Mouse (Mus musculus): ENCODE measurements at regions not wholly inside any gene's neighbourhood (a gene's known extent, or its start where the extent isn't known, plus 50 kb on each side); places are given as distances from the start of the nearest gene placed in this dataset.

DNA sequence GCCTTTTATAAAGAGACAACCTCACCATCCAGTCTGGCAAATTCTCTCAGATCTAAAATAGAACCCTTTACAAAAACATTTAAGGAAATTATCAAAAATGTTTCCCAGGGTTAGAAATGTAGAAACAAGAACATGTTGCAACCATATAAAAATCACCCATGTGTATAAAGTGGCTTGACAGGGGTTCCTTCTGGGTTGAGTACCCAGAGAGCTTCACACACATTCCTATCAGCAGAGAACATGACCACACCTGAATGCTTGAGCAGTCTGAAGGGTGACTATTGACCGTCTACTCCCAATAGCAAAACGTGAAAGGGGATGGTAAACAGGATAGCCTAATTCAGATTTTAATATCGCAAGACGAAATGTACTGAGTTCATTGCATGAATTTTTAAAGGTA, 57.8 kb upstream of the Zfand5 start:
- Histone ChIP-seq H3K36me3 (ENCODE audit: control insufficient read depth, insufficient read depth, low read length) (no peaks in the 10 kb centered on the region), H3K4me2 (replicated peaks; ENCODE audit: low read depth, low read length) (no peak overlapping the region), H3K4me1 (ENCODE audit: control insufficient read depth, insufficient read depth, low read length) (no peaks in the 10 kb centered on the region), H3K27me3 (ENCODE audit: control insufficient read depth, insufficient read depth, low read length) (no peaks in the 10 kb centered on the region), H3K4me3 (ENCODE audit: low read length) (no peak overlapping the region), H3K9me3 (ENCODE audit: control insufficient read depth, low read length) (no peaks in the 10 kb centered on the region), H3K27ac (ENCODE audit: low read depth, low read length) (no peak overlapping the region), H3K9ac (ENCODE audit: low read depth, low read length) (no peak overlapping the region)
- no peak for ATAC-seq (ENCODE audit: low FRiP score, low TSS enrichment)
- 83% methylated on average over 4 of the region's 4 CpGs for WGBS

GRCm38 (mm10) chr19:21193461-21193860, 78.6 kb upstream of the Zfand5 start:
- Histone ChIP-seq H3K27me3 (ENCODE audit: control insufficient read depth, insufficient read depth, low read length) (no peaks in the 10 kb centered on the region), H3K4me2 (replicated peaks; ENCODE audit: low read depth, low read length) (no peak overlapping the region), H3K9ac (ENCODE audit: low read depth, low read length) (no peak overlapping the region), H3K27ac (ENCODE audit: low read depth, low read length) (no peak overlapping the region), H3K36me3 (ENCODE audit: control insufficient read depth, insufficient read depth, low read length) (no peaks in the 10 kb centered on the region), H3K4me1 (ENCODE audit: control insufficient read depth, insufficient read depth, low read length) (no peaks in the 10 kb centered on the region), H3K4me3 (ENCODE audit: low read length) (no peak overlapping the region), H3K9me3 (ENCODE audit: control insufficient read depth, low read length) (no peaks in the 10 kb centered on the region)
- ATAC-seq (ENCODE audit: low FRiP score, low TSS enrichment): no peak
- 55% methylated on average over 10 of the region's 10 CpGs for WGBS

DNA sequence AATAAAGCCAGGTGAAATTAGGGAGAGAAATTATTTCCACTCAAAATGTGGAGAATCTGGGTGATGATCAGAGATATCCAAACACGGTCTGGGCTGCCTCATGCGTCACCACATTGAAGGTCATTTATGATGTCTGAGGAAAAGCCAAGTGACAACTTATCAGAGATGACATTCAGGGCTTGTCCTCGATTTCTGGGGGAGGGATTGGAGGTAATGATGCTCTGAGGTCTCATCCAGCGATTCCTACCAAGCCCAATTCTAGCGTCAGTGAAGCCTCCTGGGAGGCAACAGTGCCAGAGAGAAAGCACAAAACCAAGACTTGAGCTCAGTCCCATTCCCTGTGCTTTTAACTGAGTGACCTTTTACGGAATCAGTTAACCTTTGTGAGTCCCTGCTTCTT, 79.5 kb upstream of the Zfand5 start:
- H3K4me1 ChIP-seq (ENCODE audit: control insufficient read depth, insufficient read depth, low read length): no peaks in the 10 kb centered on the region
- no peaks in the 10 kb centered on the region for H3K27me3 ChIP-seq (ENCODE audit: control insufficient read depth, insufficient read depth, low read length)
- ATAC-seq (ENCODE audit: low FRiP score, low TSS enrichment): no peak
- H3K36me3 ChIP-seq (ENCODE audit: control insufficient read depth, insufficient read depth, low read length): no peaks in the 10 kb centered on the region
- H3K4me3 ChIP-seq (ENCODE audit: low read length): no peak overlapping the region
- H3K27ac ChIP-seq (ENCODE audit: low read depth, low read length): no peak overlapping the region
- no peak overlapping the region for H3K4me2 ChIP-seq (replicated peaks; ENCODE audit: low read depth, low read length)
- no peaks in the 10 kb centered on the region for H3K9me3 ChIP-seq (ENCODE audit: control insufficient read depth, low read length)
- WGBS: 85% methylated on average over 6 of the region's 6 CpGs
- H3K9ac ChIP-seq (ENCODE audit: low read depth, low read length): no peak overlapping the region

- no peaks in the 10 kb centered on the region for H3K9me3 ChIP-seq (ENCODE audit: control insufficient read depth, low read length)
- H3K4me1 ChIP-seq (ENCODE audit: control insufficient read depth, insufficient read depth, low read length): no peaks in the 10 kb centered on the region
- no peak overlapping the region for H3K4me3 ChIP-seq (ENCODE audit: low read length)
- ATAC-seq (ENCODE audit: low FRiP score, low TSS enrichment): no peak
- 70% methylated on average over 4 of the region's 4 CpGs for WGBS
- no peaks in the 10 kb centered on the region for H3K36me3 ChIP-seq (ENCODE audit: control insufficient read depth, insufficient read depth, low read length)
- no peak overlapping the region for H3K27ac ChIP-seq (ENCODE audit: low read depth, low read length)
- no peaks in the 10 kb centered on the region for H3K27me3 ChIP-seq (ENCODE audit: control insufficient read depth, insufficient read depth, low read length)
- no peak overlapping the region for H3K9ac ChIP-seq (ENCODE audit: low read depth, low read length)
- no peak overlapping the region for H3K4me2 ChIP-seq (replicated peaks; ENCODE audit: low read depth, low read length)
These were observed 82.9 kb upstream of the Zfand5 start for GRCm38 (mm10) chr19:21189216-21189615.

GRCm38 (mm10) chr19:21186656-21187055, 85.4 kb upstream of the Zfand5 start:
- no peak overlapping the region for H3K27ac ChIP-seq (ENCODE audit: low read depth, low read length)
- no peak overlapping the region for H3K9ac ChIP-seq (ENCODE audit: low read depth, low read length)
- H3K4me3 ChIP-seq (ENCODE audit: low read length): no peak overlapping the region
- WGBS: 80% methylated on average over 1 of the region's 1 CpGs
- no peaks in the 10 kb centered on the region for H3K9me3 ChIP-seq (ENCODE audit: control insufficient read depth, low read length)
- H3K36me3 ChIP-seq (ENCODE audit: control insufficient read depth, insufficient read depth, low read length): no peaks in the 10 kb centered on the region
- no peaks in the 10 kb centered on the region for H3K27me3 ChIP-seq (ENCODE audit: control insufficient read depth, insufficient read depth, low read length)
- H3K4me1 ChIP-seq (ENCODE audit: control insufficient read depth, insufficient read depth, low read length): no peaks in the 10 kb centered on the region
- no peak for ATAC-seq (ENCODE audit: low FRiP score, low TSS enrichment)
- no peak overlapping the region for H3K4me2 ChIP-seq (replicated peaks; ENCODE audit: low read depth, low read length)

DNA sequence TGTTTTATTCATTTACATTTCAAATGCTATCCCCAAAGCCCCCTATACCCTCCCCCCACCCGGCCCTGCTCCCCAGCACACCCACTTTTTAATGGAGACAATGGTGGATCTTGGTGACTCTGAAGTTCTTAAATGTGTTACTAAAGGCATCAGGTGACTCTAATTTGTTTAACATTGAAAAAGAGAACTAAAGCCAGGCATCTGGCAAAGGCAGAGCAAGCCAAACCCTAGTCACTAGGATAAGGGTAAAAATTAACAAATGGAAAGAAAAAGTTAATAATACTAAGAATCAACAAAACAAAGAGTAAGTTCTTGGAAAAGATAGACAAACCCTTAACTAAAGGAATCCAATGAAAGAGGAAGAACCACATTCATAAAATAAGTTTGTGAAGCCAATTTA, 86.1 kb upstream of the Zfand5 start:
- ATAC-seq (ENCODE audit: low FRiP score, low TSS enrichment): no peak
- Histone ChIP-seq H3K36me3 (ENCODE audit: control insufficient read depth, insufficient read depth, low read length) (no peaks in the 10 kb centered on the region), H3K4me1 (ENCODE audit: control insufficient read depth, insufficient read depth, low read length) (no peaks in the 10 kb centered on the region), H3K4me3 (ENCODE audit: low read length) (no peak overlapping the region), H3K9ac (ENCODE audit: low read depth, low read length) (no peak overlapping the region), H3K4me2 (replicated peaks; ENCODE audit: low read depth, low read length) (no peak overlapping the region), H3K27ac (ENCODE audit: low read depth, low read length) (no peak overlapping the region), H3K27me3 (ENCODE audit: control insufficient read depth, insufficient read depth, low read length) (no peaks in the 10 kb centered on the region), H3K9me3 (ENCODE audit: control insufficient read depth, low read length) (0 out of 2 replicates have a peak, but pooled peaks cover 2% of the 10 kb centered on the region)
- 65% methylated on average over 1 of the region's 1 CpGs for whole genome bisulfite sequencing

- whole genome bisulfite sequencing: 90% methylated on average over 4 of the region's 4 CpGs
- Histone ChIP-seq H3K36me3 (ENCODE audit: control insufficient read depth, insufficient read depth, low read length) (no peaks in the 10 kb centered on the region), H3K4me2 (replicated peaks; ENCODE audit: low read depth, low read length) (no peak overlapping the region), H3K9ac (ENCODE audit: low read depth, low read length) (no peak overlapping the region), H3K27ac (ENCODE audit: low read depth, low read length) (no peak overlapping the region), H3K4me1 (ENCODE audit: control insufficient read depth, insufficient read depth, low read length) (no peaks in the 10 kb centered on the region), H3K27me3 (ENCODE audit: control insufficient read depth, insufficient read depth, low read length) (no peaks in the 10 kb centered on the region), H3K9me3 (ENCODE audit: control insufficient read depth, low read length) (0 out of 2 replicates have a peak, but pooled peaks cover 2% of the 10 kb centered on the region), H3K4me3 (ENCODE audit: low read length) (no peak overlapping the region)
- no peak for ATAC-seq (ENCODE audit: low FRiP score, low TSS enrichment)
These were observed 89.0 kb upstream of the Zfand5 start for GRCm38 (mm10) chr19:21183028-21183427.

- 97% methylated on average over 1 of the region's 1 CpGs for WGBS
- Histone ChIP-seq H3K9me3 (ENCODE audit: control insufficient read depth, low read length) (0 out of 2 replicates have a peak, but pooled peaks cover 2% of the 10 kb centered on the region), H3K4me3 (ENCODE audit: low read length) (no peak overlapping the region), H3K4me2 (replicated peaks; ENCODE audit: low read depth, low read length) (no peak overlapping the region), H3K9ac (ENCODE audit: low read depth, low read length) (no peak overlapping the region), H3K27me3 (ENCODE audit: control insufficient read depth, insufficient read depth, low read length) (no peaks in the 10 kb centered on the region), H3K27ac (ENCODE audit: low read depth, low read length) (no peak overlapping the region), H3K4me1 (ENCODE audit: control insufficient read depth, insufficient read depth, low read length) (peaks cover 5% of the 10 kb centered on the region; the same call in 1 of the 2 replicates), H3K36me3 (ENCODE audit: control insufficient read depth, insufficient read depth, low read length) (no peaks in the 10 kb centered on the region)
- no peak for ATAC-seq (ENCODE audit: low FRiP score, low TSS enrichment)
These were observed 92.2 kb upstream of the Zfand5 start for GRCm38 (mm10) chr19:21179886-21180285.

DNA sequence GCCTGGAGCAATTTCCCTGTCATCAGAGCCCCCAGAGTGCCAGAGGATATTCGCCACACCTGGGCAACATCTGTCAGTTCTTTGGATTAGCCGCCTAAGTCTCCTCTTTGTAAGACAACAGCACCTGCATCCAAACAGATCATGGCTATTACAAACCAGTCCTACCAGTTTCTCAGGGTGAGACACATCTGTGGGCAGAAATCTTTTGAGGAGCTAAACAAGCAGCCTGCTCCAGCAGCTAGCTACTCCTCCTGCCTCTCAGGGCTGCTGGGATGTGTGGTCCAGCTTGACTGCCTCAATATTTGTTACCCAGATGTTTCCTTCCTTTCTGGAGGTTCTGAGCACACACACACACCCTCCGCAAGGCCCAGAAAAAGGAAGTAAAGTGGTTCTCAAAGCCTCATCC, 96.6 kb upstream of the Zfand5 start:
- H3K36me3 ChIP-seq (ENCODE audit: control insufficient read depth, insufficient read depth, low read length): no peaks in the 10 kb centered on the region
- 77% methylated on average over 3 of the region's 3 CpGs for WGBS
- no peaks in the 10 kb centered on the region for H3K27me3 ChIP-seq (ENCODE audit: control insufficient read depth, insufficient read depth, low read length)
- H3K4me2 ChIP-seq (replicated peaks; ENCODE audit: low read depth, low read length): no peak overlapping the region
- no peaks in the 10 kb centered on the region for H3K9me3 ChIP-seq (ENCODE audit: control insufficient read depth, low read length)
- H3K4me1 ChIP-seq (ENCODE audit: control insufficient read depth, insufficient read depth, low read length): peaks cover 19% of the 10 kb centered on the region
- ATAC-seq (ENCODE audit: low FRiP score, low TSS enrichment): no peak
- H3K4me3 ChIP-seq (ENCODE audit: low read length): no peak overlapping the region
- no peak overlapping the region for H3K27ac ChIP-seq (ENCODE audit: low read depth, low read length)
- H3K9ac ChIP-seq (ENCODE audit: low read depth, low read length): no peak overlapping the region

All from kidney, embryonic 14.5 days (tissue).